Mouse (Mus musculus): ENCODE measurements at regions not wholly inside any gene's neighbourhood (a gene's known extent, or its start where the extent isn't known, plus 50 kb on each side); places are given as distances from the start of the nearest gene placed in this dataset.

DNA sequence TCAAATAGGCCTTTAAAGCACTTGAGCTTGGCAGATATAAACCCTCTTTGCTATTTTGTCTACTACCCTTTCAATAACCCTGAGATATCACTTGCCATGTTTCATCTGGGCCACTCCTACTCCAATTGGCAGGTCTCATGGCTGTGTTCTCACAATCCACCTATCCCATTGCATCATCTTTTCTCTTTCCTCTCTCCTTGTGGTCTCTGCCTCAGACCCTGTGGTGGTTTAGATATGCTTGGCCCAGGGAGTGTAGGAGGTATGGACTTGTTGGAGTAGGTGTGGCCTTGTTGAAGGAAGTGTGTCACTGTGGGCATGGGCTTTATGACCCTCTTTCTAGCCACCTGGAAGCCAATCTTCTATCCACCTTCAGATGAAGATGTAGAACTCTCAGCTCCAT, 61.5 kb upstream of the Armc2 start:
- Histone ChIP-seq H3K27me3 (no peaks in the 10 kb centered on the region), H3K9me3 (no peaks in the 10 kb centered on the region), H3K4me2 (no peak overlapping the region), H3K4me1 (replicated peaks) (0 out of 2 replicates have a peak, but pooled peaks cover 4% of the 10 kb centered on the region), H3K4me3 (replicated peaks) (no peak overlapping the region), H3K36me3 (no peaks in the 10 kb centered on the region), H3K9ac (replicated peaks) (no peak overlapping the region), H3K27ac (no peak overlapping the region)
- no peak for ATAC-seq (ENCODE audit: insufficient number of reproducible peaks, insufficient read depth, low FRiP score, low TSS enrichment, low read depth)

DNA sequence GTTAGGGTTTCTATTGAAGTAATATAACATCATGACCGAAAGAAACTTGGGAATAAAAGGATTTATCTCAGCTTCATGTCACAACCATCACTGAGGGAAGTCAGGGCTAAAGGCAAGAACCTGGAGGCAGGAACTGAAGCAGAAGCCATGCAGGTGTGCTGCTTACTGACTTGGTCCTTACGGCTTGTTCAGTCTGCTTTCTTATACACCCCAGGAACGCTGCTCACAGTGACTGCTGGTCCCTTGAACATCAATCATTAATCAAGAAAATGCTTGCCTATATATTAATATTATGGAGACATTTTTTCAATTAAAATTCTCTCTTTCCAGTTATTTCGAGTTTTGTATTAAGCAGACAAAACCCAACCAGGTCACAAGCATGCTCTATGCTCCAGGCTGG, 58.5 kb upstream of the Armc2 start:
- H3K9me3 ChIP-seq, result no peaks in the 10 kb centered on the region
- H3K36me3 ChIP-seq, result no peaks in the 10 kb centered on the region
- H3K4me3 ChIP-seq (replicated peaks), result no peak overlapping the region
- no peak overlapping the region for H3K27ac ChIP-seq
- H3K27me3 ChIP-seq, result no peaks in the 10 kb centered on the region
- H3K9ac ChIP-seq (replicated peaks), result no peak overlapping the region
- 76% methylated on average over 4 of the region's 4 CpGs for WGBS
- H3K4me2 ChIP-seq, result no peak overlapping the region
- ATAC-seq (ENCODE audit: insufficient number of reproducible peaks, insufficient read depth, low FRiP score, low TSS enrichment, low read depth), result no peak
- peaks cover 25% of the 10 kb centered on the region for H3K4me1 ChIP-seq (replicated peaks)

DNA sequence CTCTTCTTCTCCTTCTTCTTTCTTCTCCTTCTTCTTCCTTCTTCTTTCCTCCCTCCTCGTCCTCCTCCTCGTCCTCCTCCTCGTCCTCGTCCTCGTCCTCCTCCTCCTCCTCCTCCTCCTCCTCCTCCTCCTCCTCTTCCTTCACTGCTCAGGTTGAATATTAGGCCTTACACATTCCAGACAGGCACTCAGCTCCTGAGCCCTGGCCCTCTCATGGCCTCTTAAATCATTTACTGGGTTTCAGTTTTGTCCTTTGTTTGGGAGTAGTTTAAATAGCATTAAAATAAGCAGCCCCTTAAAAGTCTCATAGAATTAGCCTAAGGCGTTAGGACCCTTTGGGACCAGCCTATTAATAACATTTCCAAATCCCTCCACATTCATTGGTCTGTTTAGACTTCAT, 57.3 kb upstream of the Armc2 start:
- H3K4me3 ChIP-seq (replicated peaks), result no peak overlapping the region
- H3K4me1 ChIP-seq (replicated peaks), result peaks cover 35% of the 10 kb centered on the region
- no peaks in the 10 kb centered on the region for H3K9me3 ChIP-seq
- ATAC-seq (ENCODE audit: insufficient number of reproducible peaks, insufficient read depth, low FRiP score, low TSS enrichment, low read depth), result no peak
- no peaks in the 10 kb centered on the region for H3K27me3 ChIP-seq
- H3K4me2 ChIP-seq, result no peak overlapping the region
- H3K36me3 ChIP-seq, result no peaks in the 10 kb centered on the region
- WGBS, result 78% methylated on average over 6 of the region's 6 CpGs
- H3K9ac ChIP-seq (replicated peaks), result no peak overlapping the region
- 0 out of 2 replicates have a peak overlapping the region, but pooled peaks have one; percentile 13 for H3K27ac ChIP-seq

DNA sequence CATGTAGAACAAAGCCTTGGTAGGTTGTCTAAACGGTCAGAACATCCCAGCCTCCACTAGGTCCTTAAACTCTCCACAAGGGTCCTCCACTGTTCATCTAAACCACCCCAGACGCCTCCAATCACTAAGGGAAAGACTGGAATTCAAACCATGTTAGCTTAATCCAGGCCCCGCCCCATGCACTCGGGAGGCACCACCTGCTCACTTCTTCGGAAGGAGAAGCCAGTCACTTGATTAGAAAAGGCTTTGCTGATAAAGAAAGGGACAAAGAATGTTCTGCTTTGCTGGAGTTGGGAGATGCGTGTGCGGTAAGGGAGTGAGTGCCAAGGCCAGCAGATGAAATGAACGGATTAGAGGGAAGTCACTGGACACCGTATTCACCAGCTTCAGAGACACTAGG, 54.5 kb upstream of the Armc2 start:
- no peak overlapping the region for H3K4me2 ChIP-seq
- H3K27me3 ChIP-seq, result no peaks in the 10 kb centered on the region
- no peaks in the 10 kb centered on the region for H3K9me3 ChIP-seq
- H3K4me1 ChIP-seq (replicated peaks), result peaks cover 35% of the 10 kb centered on the region
- no peak overlapping the region for H3K27ac ChIP-seq
- no peaks in the 10 kb centered on the region for H3K36me3 ChIP-seq
- H3K4me3 ChIP-seq (replicated peaks), result no peak overlapping the region
- WGBS, result 45% methylated on average over 9 of the region's 9 CpGs
- H3K9ac ChIP-seq (replicated peaks), result no peak overlapping the region
- no peak for ATAC-seq (ENCODE audit: insufficient number of reproducible peaks, insufficient read depth, low FRiP score, low TSS enrichment, low read depth)

DNA sequence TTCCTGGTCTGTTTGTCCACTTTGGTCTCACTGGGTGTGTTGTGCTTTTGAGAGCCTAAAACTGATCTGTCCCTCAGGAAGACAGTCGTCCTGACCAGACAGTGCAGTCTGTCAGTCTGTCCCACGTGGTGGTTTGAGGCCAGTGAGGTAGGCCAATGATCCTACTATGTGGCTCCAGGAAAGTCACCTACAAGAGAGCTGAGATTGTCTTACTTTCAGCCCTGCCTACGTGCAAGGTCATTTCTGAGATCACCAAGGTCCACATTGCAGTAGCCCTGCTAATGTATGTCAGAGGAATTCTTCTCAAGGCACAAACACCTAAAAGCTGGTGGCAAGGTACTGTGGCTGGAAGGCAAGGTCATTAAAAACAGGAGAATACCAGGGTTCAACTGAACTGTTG, 53.9 kb upstream of the Armc2 start:
- WGBS, result 43% methylated on average over 3 of the region's 3 CpGs
- Histone ChIP-seq H3K27ac (no peak overlapping the region), H3K36me3 (no peaks in the 10 kb centered on the region), H3K9me3 (no peaks in the 10 kb centered on the region), H3K4me2 (no peak overlapping the region), H3K4me1 (replicated peaks) (peaks cover 35% of the 10 kb centered on the region), H3K4me3 (replicated peaks) (no peak overlapping the region), H3K27me3 (no peaks in the 10 kb centered on the region), H3K9ac (replicated peaks) (no peak overlapping the region)
- ATAC-seq (ENCODE audit: insufficient number of reproducible peaks, insufficient read depth, low FRiP score, low TSS enrichment, low read depth), result no peak

DNA sequence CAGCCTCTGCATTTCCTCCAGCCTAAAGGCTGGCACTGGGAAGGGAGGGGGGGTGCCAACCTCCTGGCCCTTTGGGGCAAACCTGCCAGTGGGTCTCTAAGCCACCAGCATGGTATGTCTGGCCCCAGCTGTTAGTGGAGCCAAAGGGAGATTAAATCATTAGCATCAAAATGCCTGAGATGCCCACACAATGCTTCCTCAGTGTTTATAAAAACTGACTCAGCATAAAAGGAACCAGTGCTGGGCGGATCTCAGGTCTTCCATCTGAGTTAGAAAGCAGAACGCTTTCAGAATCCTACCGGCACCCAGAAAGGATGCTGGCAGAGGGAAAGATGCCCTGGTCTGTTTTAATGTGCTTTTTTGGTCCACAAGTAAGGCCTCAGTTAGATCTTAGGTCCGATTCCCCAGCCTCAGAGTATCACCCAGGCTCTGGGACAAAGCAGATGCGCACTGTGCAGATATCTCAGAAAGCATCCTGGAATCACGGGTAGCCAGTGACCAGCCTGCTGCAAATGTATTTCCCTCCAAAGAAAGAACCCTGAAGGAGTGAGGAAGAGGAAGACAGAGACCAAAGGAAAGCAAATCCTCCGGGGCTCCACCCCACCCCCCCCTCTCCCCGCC, 53.3 kb upstream of the Armc2 start:
- Histone ChIP-seq H3K4me1 (replicated peaks) (peaks cover 35% of the 10 kb centered on the region), H3K36me3 (no peaks in the 10 kb centered on the region), H3K27ac (no peak overlapping the region), H3K9me3 (no peaks in the 10 kb centered on the region), H3K4me3 (replicated peaks) (no peak overlapping the region), H3K4me2 (no peak overlapping the region), H3K27me3 (no peaks in the 10 kb centered on the region), H3K9ac (replicated peaks) (no peak overlapping the region)
- ATAC-seq (ENCODE audit: insufficient number of reproducible peaks, insufficient read depth, low FRiP score, low TSS enrichment, low read depth), result no peak
- 49% methylated on average over 6 of the region's 8 CpGs for WGBS

DNA sequence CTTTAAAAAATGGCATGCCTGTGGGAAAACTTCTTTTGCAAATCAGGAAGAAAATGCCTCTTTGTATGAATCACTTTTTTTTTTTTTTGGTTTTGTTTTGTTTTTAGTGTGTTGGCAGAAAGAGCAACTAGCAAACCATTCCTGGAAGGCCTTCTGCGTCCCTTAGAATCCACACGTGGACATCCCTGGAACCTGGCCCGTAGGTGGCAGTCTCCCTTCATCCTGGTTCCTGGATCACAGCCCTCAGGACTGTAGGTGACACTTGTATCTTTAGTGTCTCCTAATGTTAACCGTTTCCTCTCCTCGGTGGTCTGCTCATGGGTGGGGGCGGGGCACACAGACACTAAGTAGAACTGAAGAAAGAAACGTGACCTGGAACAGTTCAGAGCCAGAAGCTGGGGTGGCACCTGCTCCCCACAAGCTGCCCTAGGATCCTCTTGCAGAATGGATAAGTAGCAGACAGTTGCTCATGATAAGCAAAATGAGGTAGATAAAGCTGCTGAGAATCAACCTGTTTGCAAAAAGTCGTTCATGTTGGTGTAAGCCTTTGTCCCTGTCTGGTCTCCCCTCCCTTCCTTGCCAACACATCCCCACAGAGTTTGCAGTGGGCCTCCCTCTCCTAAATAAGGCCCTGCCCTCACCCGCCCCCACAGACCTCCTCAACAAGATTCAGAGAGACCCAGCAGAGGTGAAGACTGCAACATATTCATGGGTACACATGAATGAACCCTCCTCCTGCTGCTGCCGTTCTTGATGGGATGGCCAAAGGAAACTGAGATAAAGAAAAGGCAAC, 52.6 kb upstream of the Armc2 start:
- Histone ChIP-seq H3K27ac (no peak overlapping the region), H3K4me1 (replicated peaks) (peaks cover 35% of the 10 kb centered on the region), H3K9ac (replicated peaks) (no peak overlapping the region), H3K27me3 (no peaks in the 10 kb centered on the region), H3K4me2 (no peak overlapping the region), H3K36me3 (no peaks in the 10 kb centered on the region), H3K4me3 (replicated peaks) (no peak overlapping the region), H3K9me3 (no peaks in the 10 kb centered on the region)
- WGBS, result 25% methylated on average over 10 of the region's 10 CpGs
- ATAC-seq (ENCODE audit: insufficient number of reproducible peaks, insufficient read depth, low FRiP score, low TSS enrichment, low read depth), result no peak

DNA sequence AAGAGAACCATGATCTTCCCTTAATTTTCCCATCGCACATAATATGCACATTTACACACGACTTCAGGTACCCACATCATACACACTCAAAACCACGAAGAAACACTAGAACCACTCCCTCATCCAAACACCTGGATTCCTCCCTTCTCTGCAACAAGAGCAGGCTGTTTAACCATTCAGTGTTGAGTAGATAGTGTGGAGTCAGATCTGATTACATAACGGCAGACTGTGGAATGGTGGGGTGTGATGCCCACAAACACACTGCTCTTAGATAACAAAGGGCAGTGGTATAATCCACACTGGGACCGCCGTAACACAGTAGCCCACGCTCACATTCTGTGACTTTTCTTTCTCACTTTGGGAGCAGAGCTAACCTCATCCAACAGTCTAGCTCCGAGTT, 51.5 kb upstream of the Armc2 start:
- Histone ChIP-seq H3K27ac (no peak overlapping the region), H3K9me3 (no peaks in the 10 kb centered on the region), H3K4me3 (replicated peaks) (no peak overlapping the region), H3K9ac (replicated peaks) (no peak overlapping the region), H3K27me3 (no peaks in the 10 kb centered on the region), H3K4me1 (replicated peaks) (peaks cover 31% of the 10 kb centered on the region), H3K36me3 (no peaks in the 10 kb centered on the region), H3K4me2 (no peak overlapping the region)
- ATAC-seq (ENCODE audit: insufficient number of reproducible peaks, insufficient read depth, low FRiP score, low TSS enrichment, low read depth), result no peak
- WGBS, result 91% methylated on average over 8 of the region's 8 CpGs

DNA sequence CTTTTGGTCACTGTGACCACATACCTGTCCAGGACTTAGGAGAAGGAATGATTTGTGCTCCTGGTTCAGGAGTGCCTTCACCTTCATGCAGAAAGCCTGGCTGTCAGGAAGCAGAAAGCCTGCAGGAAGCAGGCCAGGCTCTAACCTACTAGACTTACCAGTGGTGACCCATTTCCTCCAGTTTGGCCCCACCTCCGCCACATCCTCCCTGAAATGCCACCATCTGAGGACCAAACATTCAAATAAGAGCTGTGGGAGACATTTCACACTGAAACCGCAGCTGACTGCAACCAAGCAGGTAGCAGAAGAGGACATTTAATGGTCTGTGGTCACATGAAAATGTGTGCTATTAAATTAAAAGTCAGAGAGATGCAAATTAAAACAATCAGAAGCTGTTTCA, 50.3 kb upstream of the Armc2 start:
- peaks cover 31% of the 10 kb centered on the region for H3K4me1 ChIP-seq (replicated peaks)
- H3K9me3 ChIP-seq, result no peaks in the 10 kb centered on the region
- WGBS, result 86% methylated on average over 2 of the region's 2 CpGs
- H3K4me2 ChIP-seq, result no peak overlapping the region
- no peaks in the 10 kb centered on the region for H3K36me3 ChIP-seq
- no peak overlapping the region for H3K9ac ChIP-seq (replicated peaks)
- ATAC-seq (ENCODE audit: insufficient number of reproducible peaks, insufficient read depth, low FRiP score, low TSS enrichment, low read depth), result no peak
- no peak overlapping the region for H3K4me3 ChIP-seq (replicated peaks)
- no peaks in the 10 kb centered on the region for H3K27me3 ChIP-seq
- H3K27ac ChIP-seq, result no peak overlapping the region
